Mouse (Mus musculus) embryonic facial prominence, embryonic 10.5 days (tissue): ENCODE results near the gene Unc119b. TPM values are rescaled to one million over a fixed set of nuclear protein-coding genes. Genes with fewer than 3 reads are reported as not detected.

Experiments
- DNase-seq: peaks from one replicate; pipeline ENCODE4 v3.0.0-alpha.2; 2017; ENCODE audit warnings: low spot score
- H3K27ac ChIP-seq: fragments of 300-500 bp; sonication (generic); replicated peaks from 2 replicates; pipeline ENCODE4 v1.5.1; 2016; ENCODE audit warnings: mild to moderate bottlenecking
- H3K27me3 ChIP-seq: fragments of 300-500 bp; sonication (generic); replicated peaks from 2 replicates; pipeline ENCODE4 v1.6.1; 2016; ENCODE audit warnings: low read depth, mild to moderate bottlenecking; ENCODE audit not compliant: poor library complexity, severe bottlenecking
- H3K36me3 ChIP-seq: fragments of 300-500 bp; sonication (generic); replicated peaks from 2 replicates; pipeline ENCODE4 v1.6.1; 2016; ENCODE audit warnings: mild to moderate bottlenecking, moderate library complexity
- H3K4me1 ChIP-seq: fragments of 300-500 bp; sonication (generic); 2 replicates; pipeline ENCODE4 v1.6.1; 2016
- H3K4me3 ChIP-seq: fragments of 300-500 bp; sonication (generic); 2 replicates; pipeline ENCODE4 v1.5.1; 2016; ENCODE audit warnings: mild to moderate bottlenecking, moderate library complexity
- H3K9me3 ChIP-seq: fragments of 300-500 bp; sonication (generic); 2 replicates; pipeline ENCODE4 v1.6.1; 2016; ENCODE audit warnings: mild to moderate bottlenecking
- WGBS: fragments of 180-500 bp; shearing (Covaris S2); methylation state at CpG from one replicate; pipeline ENCODE4 v1.1.7; 2016; 5-methylcytosine and 5-hydroxymethylcytosine counted together
- polyA plus RNA-seq: library from polyadenylated mRNA; unstranded; fragments of >200 nt; fragmentation: Nextera tagmentation; extraction: Ambion mirVana; gene quantifications from 2 replicates; pipeline ENCODE4 v1.2.1, GENCODE M21; 2016

The Unc119b gene
- polyA plus RNA-seq, 1 experiment from 2014 or later, result 63.5 TPM

- Histone ChIP-seq H3K27me3 (no peaks in the 10 kb centered on the region), H3K9me3 (peaks cover 9% of the 10 kb centered on the region; the same call in 1 of the 2 replicates), H3K36me3 (peaks cover 88% of the 10 kb centered on the region), H3K27ac (no peak overlapping the region), H3K4me1 (peaks cover 20% of the 10 kb centered on the region), H3K4me3 (no peak overlapping the region)
- 85% methylated on average over 11 of the region's 11 CpGs for WGBS
- no peak for DNase-seq
Measured at GRCm38 (mm10) chr5:115145253-115145968, 10.6 kb upstream of the Unc119b start.

DNA sequence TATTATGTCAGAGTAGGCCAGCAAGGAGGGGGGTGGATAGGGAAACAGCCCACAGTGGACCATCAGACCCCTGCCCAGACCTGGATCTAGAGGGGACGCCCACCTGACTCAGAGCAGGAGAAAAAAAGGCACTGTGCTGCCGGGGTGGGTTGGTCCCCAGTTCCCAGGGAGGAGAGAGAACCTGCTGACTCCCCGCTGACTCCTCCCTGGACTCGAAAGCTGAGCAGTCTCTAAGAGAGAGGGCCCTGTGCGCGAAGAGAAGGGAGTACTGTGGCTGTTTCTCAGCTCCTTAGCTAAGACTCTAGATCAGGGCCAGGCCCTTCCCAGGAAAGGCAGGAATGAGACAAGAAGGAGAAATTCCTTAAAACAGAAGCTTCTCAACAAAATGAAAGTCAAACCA is 9.7 kb upstream of the Unc119b start:
- H3K36me3 ChIP-seq, result peaks cover 78% of the 10 kb centered on the region
- WGBS, result 74% methylated on average over 6 of the region's 6 CpGs

DNA sequence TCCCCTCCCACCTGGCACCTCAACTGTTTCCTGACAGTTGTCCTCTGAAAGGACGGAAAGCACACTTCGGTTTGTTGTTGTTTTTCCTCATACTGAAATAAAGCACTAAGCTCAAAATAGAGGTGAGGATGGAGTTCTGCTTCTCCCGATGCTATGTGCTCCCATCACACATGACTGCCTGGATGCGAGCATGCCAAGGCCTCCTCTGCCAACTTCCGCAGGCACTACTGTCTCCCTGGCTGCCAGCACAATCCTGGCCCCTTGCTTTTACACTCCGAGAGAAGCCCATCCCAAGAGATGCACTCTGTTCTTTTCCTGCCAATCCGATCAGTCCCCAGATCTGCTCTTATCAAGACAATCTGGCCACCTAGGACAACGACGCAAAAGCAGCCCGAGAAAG is 8.8 kb upstream of the Unc119b start:
- Histone ChIP-seq H3K9me3 (no peaks in the 10 kb centered on the region), H3K4me1 (peaks cover 25% of the 10 kb centered on the region), H3K27me3 (no peaks in the 10 kb centered on the region), H3K4me3 (no peak overlapping the region), H3K36me3 (peaks cover 69% of the 10 kb centered on the region), H3K27ac (no peak overlapping the region)
- DNase-seq, result no peak
- WGBS, result 83% methylated on average over 10 of the region's 10 CpGs

More for the DNA sequence above, 9.7 kb upstream of the Unc119b start:
- Histone ChIP-seq H3K4me3 (no peak overlapping the region), H3K27ac (no peak overlapping the region; the same call in 1 of the 2 replicates), H3K9me3 (peaks cover 3% of the 10 kb centered on the region; the same call in 1 of the 2 replicates), H3K4me1 (peaks cover 20% of the 10 kb centered on the region), H3K27me3 (no peaks in the 10 kb centered on the region)
- DNase-seq, result no peak

GRCm38 (mm10) chr5:115142166-115142697 is 7.5 kb upstream of the Unc119b start:
- Histone ChIP-seq H3K4me1 (peaks cover 25% of the 10 kb centered on the region), H3K27me3 (0 out of 2 replicates have a peak, but pooled peaks cover 5% of the 10 kb centered on the region), H3K27ac (no peak overlapping the region), H3K4me3 (no peak overlapping the region), H3K36me3 (peaks cover 56% of the 10 kb centered on the region), H3K9me3 (no peaks in the 10 kb centered on the region)
- DNase-seq, result no peak
- 93% methylated on average over 9 of the region's 9 CpGs for WGBS

DNA sequence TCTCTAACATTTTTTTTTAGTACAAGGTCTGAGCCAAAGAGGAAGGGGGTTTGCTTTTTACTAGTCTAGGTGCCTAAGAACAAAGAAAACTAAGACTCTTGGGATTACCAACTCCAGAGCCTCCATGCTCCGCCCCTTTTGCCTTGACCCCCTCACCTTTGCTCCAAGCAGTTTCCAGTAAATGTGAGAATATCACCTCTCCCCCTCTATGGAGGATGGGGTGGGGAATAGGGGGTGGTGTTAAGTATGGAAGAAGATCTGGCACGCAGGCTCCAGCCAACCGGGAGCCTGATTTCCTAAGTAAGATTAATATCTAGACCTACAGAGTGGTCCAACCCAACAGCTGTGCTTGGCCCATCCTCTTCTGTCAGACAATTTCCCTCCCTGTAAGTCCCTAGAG is 6.0 kb upstream of the Unc119b start:
- Histone ChIP-seq H3K27me3 (peaks cover 5% of the 10 kb centered on the region; the same call in 1 of the 2 replicates), H3K36me3 (peaks cover 41% of the 10 kb centered on the region), H3K4me3 (no peak overlapping the region), H3K9me3 (no peaks in the 10 kb centered on the region), H3K4me1 (peaks cover 25% of the 10 kb centered on the region), H3K27ac (no peak overlapping the region)
- 78% methylated on average over 3 of the region's 3 CpGs for WGBS
- no peak for DNase-seq

DNA sequence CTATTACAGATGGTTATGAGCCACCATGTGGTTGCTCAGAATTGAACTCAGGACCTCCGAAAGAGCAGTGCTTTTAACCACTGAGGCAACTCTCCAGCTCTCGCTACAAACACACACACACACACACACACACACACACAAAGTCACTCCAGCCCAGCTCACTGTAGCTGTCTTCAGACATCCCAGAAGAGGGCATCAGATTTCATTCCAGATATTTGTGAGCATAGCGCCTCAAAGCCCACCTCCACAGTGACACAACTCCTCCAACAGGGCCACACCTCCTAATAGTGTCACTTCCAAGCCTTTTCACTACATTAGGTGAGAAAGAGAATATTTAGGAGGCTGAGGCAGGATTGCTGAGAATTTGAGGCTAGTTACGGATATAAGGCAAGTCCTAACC is 4.3 kb upstream of the Unc119b start:
- Histone ChIP-seq H3K4me3 (no peak overlapping the region), H3K36me3 (peaks cover 25% of the 10 kb centered on the region), H3K27ac (no peak overlapping the region), H3K4me1 (peaks cover 28% of the 10 kb centered on the region), H3K27me3 (peaks cover 5% of the 10 kb centered on the region; the same call in 1 of the 2 replicates), H3K9me3 (no peaks in the 10 kb centered on the region)
- 68% methylated on average over 4 of the region's 4 CpGs for WGBS
- DNase-seq, result no peak

DNA sequence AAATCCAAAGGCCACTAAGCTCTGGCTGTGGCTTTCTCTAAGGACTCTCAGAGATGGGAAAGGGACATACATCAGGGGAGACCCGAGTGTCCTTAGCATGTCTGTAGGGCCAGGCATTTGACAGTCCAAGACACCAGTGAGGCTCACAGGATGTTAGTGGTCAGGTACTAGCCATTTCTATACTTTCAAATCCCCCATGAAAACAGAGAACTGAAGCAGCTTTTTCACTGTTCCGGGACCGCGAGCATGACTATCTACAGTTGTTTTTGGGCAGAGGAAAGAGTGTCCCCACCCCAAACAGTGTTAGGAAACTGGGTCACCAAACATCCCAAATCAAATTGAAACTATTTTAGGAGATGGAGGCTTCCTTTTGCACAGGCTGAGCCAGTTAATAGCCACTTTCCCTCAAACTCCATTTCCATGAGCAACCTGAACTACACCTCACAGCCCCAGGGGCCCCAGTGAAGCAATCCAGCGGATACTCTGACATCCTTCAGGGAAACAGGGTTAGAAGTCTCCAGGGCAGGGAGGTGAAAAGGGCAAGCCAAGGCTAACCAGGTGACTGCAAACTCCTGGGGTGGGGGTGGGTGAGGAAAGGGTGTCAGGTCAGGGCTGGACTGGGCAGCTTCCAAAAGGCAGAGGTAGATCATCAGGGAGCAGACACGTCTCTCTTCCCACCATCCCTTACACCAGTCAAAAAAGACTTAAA is 1.3 kb downstream of the Unc119b start:
- Histone ChIP-seq H3K27me3 (peaks cover 5% of the 10 kb centered on the region; the same call in 1 of the 2 replicates), H3K36me3 (peaks cover 43% of the 10 kb centered on the region), H3K27ac (peak overlapping the region; percentile 91), H3K9me3 (no peaks in the 10 kb centered on the region), H3K4me3 (peak overlapping the region; percentile 98), H3K4me1 (peaks cover 21% of the 10 kb centered on the region)
- 60% methylated on average over 6 of the region's 6 CpGs for WGBS
- no peak for DNase-seq

DNA sequence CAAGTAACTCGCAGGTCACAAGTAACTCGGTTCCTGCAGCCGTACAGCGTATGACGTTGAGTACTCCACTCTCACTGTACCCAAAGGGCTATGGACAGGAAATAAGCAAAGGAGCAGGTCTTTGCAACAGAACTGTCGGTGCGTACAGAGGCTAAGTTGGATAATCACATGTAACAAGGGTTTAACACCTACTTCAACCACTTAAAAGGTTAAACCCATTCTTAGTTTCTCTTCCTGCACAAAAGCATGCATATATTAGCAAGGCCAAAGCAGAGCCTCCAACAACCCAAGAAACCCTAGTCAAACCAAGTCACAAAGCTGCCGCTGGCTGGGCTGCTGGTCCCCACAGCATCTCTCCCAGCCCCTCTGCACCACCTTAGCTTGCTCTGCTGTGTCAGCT is 2.3 kb downstream of the Unc119b start:
- Histone ChIP-seq H3K36me3 (peaks cover 53% of the 10 kb centered on the region), H3K27me3 (peaks cover under 1% of the 10 kb centered on the region; the same call in 1 of the 2 replicates), H3K4me1 (peaks cover 21% of the 10 kb centered on the region), H3K4me3 (peak overlapping the region; percentile 98; the same call in 1 of the 2 replicates), H3K27ac (no peak overlapping the region), H3K9me3 (no peaks in the 10 kb centered on the region)
- DNase-seq, result no peak
- WGBS, result 92% methylated on average over 8 of the region's 8 CpGs

DNA sequence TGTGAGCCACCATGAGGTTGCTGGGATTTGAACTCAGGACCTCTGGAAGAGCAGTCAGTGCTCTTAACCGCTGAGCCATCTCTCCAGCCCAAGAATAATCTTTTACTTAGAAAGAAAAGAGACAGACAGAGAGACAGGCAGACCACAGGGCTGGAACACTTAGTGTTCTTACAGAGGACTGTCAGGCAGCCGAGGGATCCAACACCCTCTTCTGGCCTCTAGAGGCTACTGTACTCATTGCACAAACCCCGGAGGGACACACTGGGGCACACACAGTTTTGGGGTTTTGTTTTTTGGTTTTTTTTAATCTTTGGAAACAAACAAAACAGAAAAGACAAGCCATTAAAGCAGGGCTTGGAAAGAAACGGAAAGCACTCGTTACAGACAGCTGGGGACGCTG is 5.4 kb downstream of the Unc119b start:
- Histone ChIP-seq H3K27me3 (no peaks in the 10 kb centered on the region), H3K9me3 (no peaks in the 10 kb centered on the region), H3K4me1 (peaks cover 32% of the 10 kb centered on the region), H3K4me3 (no peak overlapping the region), H3K36me3 (peaks cover 84% of the 10 kb centered on the region), H3K27ac (no peak overlapping the region)
- no peak for DNase-seq
- 87% methylated on average over 6 of the region's 6 CpGs for WGBS

GRCm38 (mm10) chr5:115127421-115128179 is 7.2 kb downstream of the Unc119b start:
- H3K4me3 ChIP-seq, result no peak overlapping the region
- DNase-seq, result no peak
- 94% methylated on average over 22 of the region's 22 CpGs for WGBS
- peaks cover 14% of the 10 kb centered on the region for H3K4me1 ChIP-seq
- peaks cover 100% of the 10 kb centered on the region for H3K36me3 ChIP-seq
- H3K27me3 ChIP-seq, result no peaks in the 10 kb centered on the region
- H3K9me3 ChIP-seq, result no peaks in the 10 kb centered on the region
- H3K27ac ChIP-seq, result no peak overlapping the region

- WGBS, result 94% methylated on average over 28 of the region's 28 CpGs
Measured at GRCm38 (mm10) chr5:115126578-115127312, 8.0 kb downstream of the Unc119b start.

More at GRCm38 (mm10) chr5:115126578-115127312, 8.0 kb downstream of the Unc119b start:
- Histone ChIP-seq H3K4me1 (peaks cover 12% of the 10 kb centered on the region), H3K27ac (no peak overlapping the region), H3K27me3 (no peaks in the 10 kb centered on the region), H3K4me3 (no peak overlapping the region), H3K9me3 (no peaks in the 10 kb centered on the region), H3K36me3 (peaks cover 100% of the 10 kb centered on the region)
- no peak for DNase-seq
